Mouse (Mus musculus) testis, adult 2 months (tissue): ENCODE measurements around the gene Arid2. TPM values are rescaled to one million over a fixed set of nuclear protein-coding genes. Genes with fewer than 3 reads are reported as not detected.
"Not testable (repeated sequence)": the region's sequence is repeated elsewhere in the genome, so short reads cannot be mapped to it uniquely, and the experiment has no call there.

Source experiments
- H3K27ac ChIP-seq: fragments of 200-500 bp; 2 replicates; pipeline ENCODE4 v1.5.1; 2012; ENCODE audit warnings: low read depth, low read length; ENCODE audit not compliant: control insufficient read depth, insufficient read depth
- H3K27me3 ChIP-seq: fragments of 200-500 bp; 2 replicates; pipeline ENCODE4 v1.6.1; 2012; ENCODE audit warnings: mild to moderate bottlenecking, low read length, moderate library complexity; ENCODE audit not compliant: control insufficient read depth, insufficient read depth
- H3K36me3 ChIP-seq: fragments of 200-500 bp; 2 replicates; pipeline ENCODE4 v1.6.1; 2012; ENCODE audit warnings: mild to moderate bottlenecking, low read length; ENCODE audit not compliant: control insufficient read depth, insufficient read depth
- H3K4me1 ChIP-seq: fragments of 200-500 bp; 2 replicates; pipeline ENCODE4 v1.6.1; 2012; ENCODE audit warnings: low read length; ENCODE audit not compliant: control insufficient read depth, insufficient read depth
- H3K4me3 ChIP-seq: fragments of 200-500 bp; 2 replicates; pipeline ENCODE4 v1.5.1; 2012; ENCODE audit warnings: low read depth, mild to moderate bottlenecking, low read length, moderate library complexity, mixed read lengths; ENCODE audit not compliant: control insufficient read depth
- CTCF ChIP-seq: fragments of 200-500 bp; IDR thresholded peaks from 2 replicates; pipeline ENCODE4 v1.5.1; 2012; ENCODE audit warnings: low read depth, mild to moderate bottlenecking, inconsistent platforms, low read length, moderate library complexity; ENCODE audit not compliant: control insufficient read depth, insufficient read depth, insufficient replicate concordance
- POLR2A ChIP-seq: fragments of 200-500 bp; IDR thresholded peaks from 2 replicates; pipeline ENCODE4 v1.6.1; 2012; ENCODE audit warnings: low read depth, mild to moderate bottlenecking, inconsistent platforms, low read length, moderate library complexity; ENCODE audit not compliant: control insufficient read depth
- polyA plus RNA-seq: library from polyadenylated mRNA; depleted of rRNA; stranded (reverse); fragments of >200 nt; gene quantifications from 2 replicates; pipeline ENCODE4 v1.2.3, GENCODE M21; 2012

Arid2 gene
- polyA plus RNA-seq, 1 experiment: 83.6 TPM

DNA sequence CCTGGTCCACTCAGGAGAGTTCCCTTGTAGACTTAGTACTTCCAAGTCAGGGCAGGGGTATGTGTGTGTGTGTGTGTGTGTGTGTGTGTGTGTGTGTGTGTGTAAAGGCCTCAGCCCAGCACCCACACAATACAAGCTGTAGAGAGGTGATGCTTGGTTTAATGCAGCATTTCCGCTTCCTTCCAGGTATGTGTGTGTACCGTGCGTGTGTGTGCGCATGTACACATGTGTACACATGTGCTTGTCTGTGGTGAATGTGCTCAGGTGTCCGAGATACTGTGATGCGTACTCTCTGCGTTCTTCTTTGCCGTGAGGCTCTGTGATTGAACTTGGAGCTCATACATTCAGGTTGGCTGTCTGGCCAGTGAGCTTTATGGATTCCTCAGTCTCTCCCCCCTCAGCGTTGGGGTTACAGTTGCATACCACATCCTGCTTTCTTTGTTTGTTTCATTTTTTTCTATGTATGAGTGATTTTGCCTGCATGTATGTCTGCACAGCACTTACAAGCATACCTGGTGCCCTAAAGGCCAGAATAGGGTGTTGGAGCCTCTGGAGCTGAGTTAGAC is 10.4 kb downstream of the Arid2 start:
- H3K27ac ChIP-seq: no peak overlapping the region
- H3K4me1 ChIP-seq: peaks cover 2% of the 10 kb centered on the region; the same call in 1 of the 2 replicates
- no peak overlapping the region for H3K4me3 ChIP-seq
- no peaks in the 10 kb centered on the region for H3K27me3 ChIP-seq
- H3K36me3 ChIP-seq: peaks cover 2% of the 10 kb centered on the region
- TF ChIP-seq CTCF (no peak), POLR2A (no peak)

DNA sequence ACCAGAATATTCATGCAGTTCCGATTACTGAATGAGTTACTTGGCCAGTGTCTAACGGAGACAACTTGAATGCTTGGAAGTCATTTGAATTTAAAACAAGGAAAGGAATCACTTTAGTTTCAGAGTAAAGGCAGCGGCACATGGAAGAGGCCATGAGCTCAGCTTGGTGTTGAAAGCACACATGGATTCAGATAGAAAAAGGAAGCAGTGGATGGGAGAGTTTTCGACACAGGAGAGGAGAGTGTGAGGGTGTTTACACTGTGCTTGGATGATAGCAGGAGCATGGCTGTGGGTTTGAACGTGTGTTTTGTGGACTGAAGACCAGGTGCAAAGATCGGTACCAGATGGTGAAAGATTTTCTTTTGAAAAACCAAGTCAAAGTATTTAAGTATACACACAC is 22.0 kb downstream of the Arid2 start:
- no peak overlapping the region for H3K4me3 ChIP-seq
- no peak for TF ChIP-seq POLR2A
- no peak for TF ChIP-seq CTCF
- H3K27ac ChIP-seq: no peak overlapping the region
- no peaks in the 10 kb centered on the region for H3K27me3 ChIP-seq
- H3K36me3 ChIP-seq: peaks cover 1% of the 10 kb centered on the region; the same call in 1 of the 2 replicates
- no peaks in the 10 kb centered on the region for H3K4me1 ChIP-seq

DNA sequence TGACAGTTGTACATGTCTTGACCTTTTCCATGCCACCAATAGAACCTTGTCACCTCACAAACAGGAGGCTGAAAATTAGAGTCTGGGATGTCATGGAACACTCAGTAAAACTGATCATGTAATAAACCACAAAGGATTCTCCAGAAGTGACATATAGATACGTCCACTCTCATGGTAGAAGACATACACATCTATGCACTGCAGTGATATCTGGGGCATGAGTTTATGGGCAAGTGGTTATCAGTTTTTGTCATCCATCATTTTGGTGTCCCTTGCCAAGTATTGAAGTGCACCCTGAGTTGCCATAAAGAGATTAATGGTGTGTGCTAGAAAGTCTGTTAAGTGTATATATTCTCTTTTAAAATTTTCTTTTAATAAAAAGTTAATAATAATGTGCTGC is 25.6 kb downstream of the Arid2 start:
- Histone ChIP-seq H3K27ac (no peak overlapping the region), H3K4me3 (no peak overlapping the region), H3K4me1 (no peaks in the 10 kb centered on the region), H3K27me3 (no peaks in the 10 kb centered on the region), H3K36me3 (no peaks in the 10 kb centered on the region; the same call in 1 of the 2 replicates)
- TF ChIP-seq POLR2A (no peak), CTCF (no peak)

DNA sequence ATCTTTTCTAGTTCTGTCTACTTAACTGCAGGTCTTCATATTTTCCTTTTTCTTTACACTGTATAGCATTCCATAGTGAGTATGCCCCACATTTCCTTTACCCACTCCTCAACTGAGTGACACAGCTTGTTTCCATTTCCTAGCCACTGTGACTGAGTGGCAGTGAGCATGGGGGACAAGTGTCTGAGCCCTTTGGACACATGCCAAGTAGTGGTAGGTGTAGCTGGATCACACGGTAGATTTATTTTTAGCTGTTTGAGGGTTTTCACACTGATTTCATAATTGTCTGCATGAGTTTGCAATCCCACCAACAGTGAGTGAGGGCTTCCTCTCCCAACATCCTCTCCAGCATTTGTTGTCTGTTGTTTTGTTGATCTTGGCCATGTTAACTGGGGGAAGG is 28.3 kb downstream of the Arid2 start:
- H3K27ac ChIP-seq: no peak overlapping the region
- H3K4me3 ChIP-seq: no peak overlapping the region
- TF ChIP-seq CTCF: no peak
- no peak for TF ChIP-seq POLR2A
- no peaks in the 10 kb centered on the region for H3K4me1 ChIP-seq
- no peaks in the 10 kb centered on the region; the same call in none of the 2 replicates for H3K36me3 ChIP-seq
- no peaks in the 10 kb centered on the region for H3K27me3 ChIP-seq

DNA sequence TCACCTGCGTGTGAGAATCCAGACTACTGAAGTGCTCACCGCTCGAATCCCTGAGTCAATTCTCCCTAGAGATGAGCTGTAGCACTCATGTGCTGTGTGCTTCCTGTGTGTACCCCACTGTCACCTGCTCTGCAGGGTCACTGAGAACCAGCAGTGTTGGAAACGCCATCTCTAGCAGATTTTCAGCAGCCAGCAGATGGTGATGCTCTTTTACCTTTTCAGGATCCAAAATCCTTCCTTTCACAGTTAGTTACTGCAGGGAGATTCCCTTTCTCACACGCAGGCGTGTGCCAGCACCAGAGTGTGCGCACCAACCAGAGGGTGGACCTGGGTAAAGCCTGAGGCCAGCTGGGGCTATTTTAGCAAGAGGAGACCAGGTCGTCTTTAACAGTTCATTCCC is 32.0 kb downstream of the Arid2 start:
- no peaks in the 10 kb centered on the region for H3K27me3 ChIP-seq
- H3K36me3 ChIP-seq: no peaks in the 10 kb centered on the region; the same call in none of the 2 replicates
- no peaks in the 10 kb centered on the region for H3K4me1 ChIP-seq
- H3K27ac ChIP-seq: no peak overlapping the region
- no peak for TF ChIP-seq CTCF
- no peak for TF ChIP-seq POLR2A
- H3K4me3 ChIP-seq: no peak overlapping the region

DNA sequence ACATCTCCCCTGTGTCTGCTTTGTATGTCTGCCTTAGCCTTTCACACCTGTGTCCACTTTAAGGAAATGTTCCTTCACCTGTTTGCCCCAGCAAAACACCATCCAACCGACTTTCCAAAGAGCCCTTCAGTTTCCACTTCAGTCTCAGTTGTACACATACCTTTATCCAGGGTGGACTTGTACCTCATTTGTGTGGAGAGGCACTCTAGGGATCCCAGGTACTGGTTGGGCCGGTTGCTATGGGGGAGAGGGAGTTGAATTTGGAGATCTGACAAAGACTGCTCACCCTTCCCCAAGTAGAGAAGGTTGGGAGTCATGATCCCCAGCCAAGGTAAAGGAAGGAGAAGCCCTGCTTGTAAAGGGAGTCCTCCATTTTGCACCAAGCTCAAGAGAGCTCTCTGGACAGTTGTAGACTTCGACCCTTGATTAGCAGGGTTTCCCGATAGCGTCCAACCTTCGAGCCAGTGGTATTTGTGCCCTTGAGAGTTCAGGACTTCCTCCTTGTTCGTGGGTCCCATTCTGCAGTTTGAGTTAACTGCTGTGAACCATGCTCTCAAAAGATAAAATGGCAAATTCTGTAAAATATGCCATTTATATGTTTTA is 38.5 kb downstream of the Arid2 start:
- Histone ChIP-seq H3K27ac (0 out of 2 replicates have a peak overlapping the region, but pooled peaks have one; percentile 33), H3K36me3 (no peaks in the 10 kb centered on the region), H3K27me3 (no peaks in the 10 kb centered on the region), H3K4me1 (no peaks in the 10 kb centered on the region), H3K4me3 (peak overlapping the region; percentile 48)
- TF ChIP-seq CTCF (no peak), POLR2A (no peak)

DNA sequence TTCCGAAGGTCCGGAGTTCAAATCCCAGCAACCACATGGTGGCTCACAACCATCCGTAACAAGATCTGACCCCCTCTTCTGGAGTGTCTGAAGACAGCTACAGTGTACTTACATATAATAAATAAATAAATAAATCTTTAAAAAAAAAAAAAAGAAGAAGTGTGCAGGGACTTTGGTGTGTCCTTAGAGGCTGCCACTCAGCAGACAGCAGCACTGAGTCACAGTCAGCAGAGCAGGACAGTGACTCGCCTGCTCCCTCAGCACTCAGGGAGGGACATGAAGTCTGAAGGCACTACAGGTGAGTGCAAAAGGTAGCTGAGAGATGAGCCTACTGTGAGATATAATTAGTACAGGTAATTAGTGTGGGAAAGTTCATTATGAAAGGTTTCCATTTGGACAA is 41.4 kb downstream of the Arid2 start:
- H3K4me1 ChIP-seq, H3K36me3 ChIP-seq, H3K27ac ChIP-seq, H3K27me3 ChIP-seq, H3K4me3 ChIP-seq: not testable (repeated sequence)
